Mouse (Mus musculus): ENCODE data around the gene Ube2a.

- no peak for TF ChIP-seq POLR2A (IDR thresholded peaks at IDR 0.05; ENCODE audit: insufficient read length, low read depth)
- TF ChIP-seq USF1 (IDR thresholded peaks at IDR 0.05; ENCODE audit: low read depth), result no peak
- no peak for TF ChIP-seq TCF12 (IDR thresholded peaks at IDR 0.05; ENCODE audit: insufficient read depth, poor library complexity, severe bottlenecking)
- TF ChIP-seq MAX (IDR thresholded peaks at IDR 0.05; ENCODE audit: low read depth), result no peak
- no peak for TF ChIP-seq E2F4 (IDR thresholded peaks at IDR 0.05; ENCODE audit: insufficient read depth)
- no peak for TF ChIP-seq POLR2AphosphoS2 (IDR thresholded peaks at IDR 0.05; ENCODE audit: insufficient read length, low read depth)
- no peak for TF ChIP-seq MYOD1 (IDR thresholded peaks at IDR 0.05; ENCODE audit: control insufficient read depth in 1 of 3, insufficient read length in 2 of 3, low read depth in 2 of 3)
- TF ChIP-seq MYOG (IDR thresholded peaks at IDR 0.05; ENCODE audit: control insufficient read depth in 1 of 3, insufficient read depth in 1 of 3, insufficient read length in 2 of 3, low read depth in 2 of 3), result no peak
These were observed 46.8 kb upstream of the Ube2a start for GRCm38 (mm10) chrX:36826873-36827272.
